Mouse (Mus musculus) embryonic fibroblast, embryonic 13.5 days (primary cell): Measurements from ENCODE around the gene Clybl.

Experiments
- CTCF ChIP-seq: IDR thresholded peaks from 2 replicates; pipeline ENCODE4 v1.5.1; 2011; ENCODE audit warnings: mild to moderate bottlenecking, control low read depth, low read length, moderate library complexity, borderline replicate concordance; ENCODE audit not compliant: insufficient read depth
- POLR2A ChIP-seq: IDR thresholded peaks from 2 replicates; pipeline ENCODE4 v1.6.1; 2011; ENCODE audit warnings: low read depth, mild to moderate bottlenecking, control low read depth, low read length, moderate library complexity

DNA sequence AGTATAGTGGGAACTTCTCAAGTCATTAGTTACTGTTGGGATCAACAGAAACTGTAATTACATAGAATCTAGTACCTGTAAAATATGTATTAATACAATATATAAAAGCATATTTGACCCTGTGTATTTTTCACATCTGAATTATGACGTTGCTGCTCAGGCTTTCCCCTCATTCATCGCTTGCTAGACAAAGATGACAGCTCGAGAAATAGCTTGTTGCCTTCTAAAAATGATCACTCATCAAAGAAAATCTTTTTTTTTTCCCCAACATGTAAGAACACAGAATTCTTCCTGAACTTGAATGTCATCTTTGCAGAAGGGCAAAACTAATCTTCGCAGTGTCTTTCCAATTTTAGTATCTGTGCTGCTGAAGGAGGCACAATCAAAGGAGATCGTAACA is 206.3 kb downstream of the Clybl start:
- TF ChIP-seq POLR2A, result no peak
- TF ChIP-seq CTCF, result no peak
